Mouse (Mus musculus) testis, postnatal 10 days (tissue): ENCODE measurements at regions not wholly inside any gene's neighbourhood (a gene's known extent, or its start where the extent isn't known, plus 50 kb on each side); places are given as distances from the start of the nearest gene placed in this dataset.

Experiments
- DNase-seq: peaks from one replicate; pipeline ENCODE4 v3.0.0; 2021; ENCODE audit warnings: low spot score

DNA sequence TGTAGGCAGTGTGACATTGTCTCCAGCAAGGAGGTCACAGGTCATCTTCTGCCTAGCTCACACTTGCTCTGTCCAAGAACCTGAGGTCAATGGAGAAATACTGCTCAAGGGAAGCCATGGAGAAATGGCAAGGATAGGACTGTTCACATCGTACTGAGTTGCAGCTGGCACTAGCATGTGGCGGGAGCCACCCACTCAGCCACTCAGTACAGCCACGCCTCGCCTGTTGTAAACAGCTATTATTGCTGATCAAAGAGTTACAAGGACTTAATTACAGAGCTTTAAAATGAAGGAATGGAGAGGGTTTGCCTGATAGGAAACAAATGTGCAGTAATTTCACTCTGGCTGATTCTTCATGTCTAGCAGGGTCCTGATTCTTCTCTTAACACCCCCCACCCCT is 64.8 kb downstream of the Dll1 start:
- DNase-seq: no peak

DNA sequence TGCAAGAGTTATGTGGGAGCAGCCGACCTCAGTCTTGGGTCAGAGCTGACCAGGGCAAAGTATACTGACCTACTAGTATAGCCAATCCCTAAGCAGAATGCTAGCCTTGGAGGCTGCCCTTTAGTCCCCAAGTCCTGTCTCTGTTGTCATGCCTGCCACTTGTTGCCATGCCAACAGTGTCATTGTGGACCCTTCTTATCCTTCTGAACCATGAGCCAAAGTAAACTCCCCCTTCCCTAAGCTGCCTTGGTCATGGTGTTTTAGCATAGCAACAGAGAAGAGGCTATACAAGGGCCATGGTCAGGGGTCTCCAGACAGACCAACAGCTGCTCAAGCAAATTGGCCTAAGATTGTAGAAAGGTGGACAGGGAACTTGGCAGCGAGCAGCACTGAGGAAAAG is 66.2 kb downstream of the Dll1 start:
- DNase-seq: no peak

- DNase-seq: no peak
Measured at GRCm38 (mm10) chr17:15302110-15302509, 74.6 kb downstream of the Dll1 start.

DNA sequence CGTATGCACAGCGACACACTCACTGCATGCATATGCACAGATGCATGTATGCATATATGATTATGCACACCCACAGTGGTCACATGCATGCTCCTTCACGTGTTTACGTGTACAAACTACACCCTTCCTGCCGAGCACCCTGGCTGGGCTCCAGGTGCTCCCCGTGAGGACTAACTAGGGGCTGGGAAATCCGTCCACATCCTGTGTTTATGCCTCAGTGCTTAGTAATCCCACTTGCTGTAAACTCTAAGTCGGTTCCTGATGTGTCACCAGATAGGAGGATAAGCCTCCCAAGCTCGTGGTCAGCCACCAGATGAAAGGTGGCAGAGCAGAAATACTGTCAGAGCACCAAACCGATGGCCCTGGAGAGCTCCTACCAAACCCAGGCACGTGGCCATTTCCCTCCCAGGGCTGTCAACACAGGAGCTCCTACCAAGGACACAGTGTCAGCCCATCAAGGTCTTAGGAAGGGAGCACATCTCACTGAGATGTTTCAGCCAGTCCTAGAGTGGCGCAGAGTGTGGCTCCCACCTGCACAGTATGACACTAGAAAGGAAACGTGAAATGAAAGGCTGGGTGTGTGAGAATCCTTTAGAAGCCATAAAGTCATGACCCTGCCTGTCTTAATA is 76.8 kb downstream of the Dll1 start:
- no peak for DNase-seq

DNA sequence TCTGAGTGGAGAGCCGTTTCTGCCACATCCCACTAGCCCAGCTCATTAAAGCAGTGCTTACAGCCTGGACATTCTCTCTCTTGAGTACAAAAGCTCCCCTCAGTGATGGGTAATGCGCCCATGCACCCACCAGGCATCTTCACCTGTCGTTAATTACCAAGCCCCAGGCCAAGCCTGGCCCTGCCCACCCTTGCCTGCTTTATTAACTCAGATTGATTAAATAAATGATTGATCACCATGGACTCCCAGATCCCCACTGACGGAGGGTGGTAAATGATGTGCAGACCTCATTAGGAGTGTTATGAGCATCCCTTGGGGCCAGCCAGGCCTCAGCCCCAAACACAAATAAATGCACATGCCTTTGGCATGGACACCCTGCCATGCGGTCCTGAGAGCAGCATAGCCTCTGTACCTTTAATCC is 82.5 kb downstream of the Dll1 start:
- DNase-seq: no peak

GRCm38 (mm10) chr17:15292490-15293070 is 84.1 kb downstream of the Dll1 start:
- no peak for DNase-seq

DNA sequence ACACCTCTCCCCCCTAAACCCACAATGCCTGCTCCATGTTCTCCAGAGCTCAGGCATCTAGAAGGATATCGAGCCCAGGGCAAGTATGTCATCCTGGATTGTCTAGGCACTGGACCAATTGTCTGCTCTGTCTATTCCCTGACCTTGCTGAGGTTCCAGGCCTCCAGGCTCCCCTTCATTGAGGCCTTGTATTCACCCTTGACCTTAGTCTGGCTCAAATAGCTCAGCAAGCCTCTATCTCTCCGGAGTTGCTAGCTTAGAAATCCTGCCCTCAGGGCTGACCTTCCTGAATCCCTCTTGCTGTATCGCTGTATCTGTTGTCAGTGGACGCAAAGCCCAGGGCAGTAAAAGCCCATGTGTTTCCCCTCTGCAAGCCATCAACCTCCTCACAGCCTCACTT is 85.0 kb downstream of the Dll1 start:
- DNase-seq: no peak

- DNase-seq: no peak
Measured at GRCm38 (mm10) chr17:15290326-15290725, 86.3 kb downstream of the Dll1 start.

DNA sequence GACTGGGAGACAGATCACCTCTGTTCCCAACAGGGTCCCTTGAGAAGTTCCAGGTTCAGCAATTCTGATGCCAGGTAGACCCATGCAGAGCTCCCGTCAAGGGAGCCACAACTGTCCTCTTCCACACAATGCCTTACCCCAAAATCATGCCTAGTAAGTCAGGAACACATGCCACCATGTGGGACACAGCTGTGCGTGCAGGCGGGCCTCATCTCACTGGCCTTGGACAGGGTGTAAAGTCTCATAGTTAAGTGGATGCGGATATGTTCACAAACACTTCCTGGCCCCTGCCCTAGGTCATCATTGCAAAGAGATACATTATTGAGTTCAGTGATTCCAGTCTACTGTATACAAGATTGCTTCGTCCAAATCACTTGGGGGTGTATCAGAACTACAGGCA is 87.6 kb downstream of the Dll1 start:
- DNase-seq: no peak

- DNase-seq: no peak
Measured at GRCm38 (mm10) chr17:15288640-15289039, 88.0 kb downstream of the Dll1 start.

GRCm38 (mm10) chr17:15286596-15286995 is 90.1 kb downstream of the Dll1 start:
- DNase-seq: no peak

DNA sequence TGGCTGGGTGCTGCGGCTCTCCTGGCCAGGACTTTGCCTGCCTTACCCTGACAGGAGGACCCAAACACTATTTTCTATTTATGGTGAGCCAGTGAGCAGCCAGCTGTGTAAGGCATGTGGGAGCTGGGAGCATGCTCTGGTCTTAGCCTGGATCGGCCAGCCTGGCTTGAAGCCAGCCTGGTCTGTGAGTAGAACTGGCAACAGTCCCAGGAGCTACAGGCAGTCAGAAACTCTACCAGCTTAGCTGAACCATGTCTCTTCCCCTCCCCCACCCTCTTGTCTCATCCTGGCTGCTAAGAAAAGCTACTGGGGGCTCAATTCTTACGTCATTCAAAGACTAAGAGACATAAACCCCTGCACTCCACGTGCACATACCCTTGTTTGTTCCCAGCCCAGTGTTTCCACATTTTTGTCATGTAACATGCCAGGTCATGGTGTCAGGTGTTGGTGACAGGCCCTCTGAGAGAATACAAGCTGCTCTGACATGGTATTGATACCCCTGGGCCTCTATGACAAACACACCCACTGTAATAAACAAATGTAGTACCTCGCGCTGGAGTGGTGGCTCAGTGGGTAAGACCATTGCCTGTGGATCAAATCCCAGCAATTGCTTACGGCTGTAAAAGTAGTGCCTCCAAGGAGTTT is 91.2 kb downstream of the Dll1 start:
- DNase-seq: peak; percentile 58

DNA sequence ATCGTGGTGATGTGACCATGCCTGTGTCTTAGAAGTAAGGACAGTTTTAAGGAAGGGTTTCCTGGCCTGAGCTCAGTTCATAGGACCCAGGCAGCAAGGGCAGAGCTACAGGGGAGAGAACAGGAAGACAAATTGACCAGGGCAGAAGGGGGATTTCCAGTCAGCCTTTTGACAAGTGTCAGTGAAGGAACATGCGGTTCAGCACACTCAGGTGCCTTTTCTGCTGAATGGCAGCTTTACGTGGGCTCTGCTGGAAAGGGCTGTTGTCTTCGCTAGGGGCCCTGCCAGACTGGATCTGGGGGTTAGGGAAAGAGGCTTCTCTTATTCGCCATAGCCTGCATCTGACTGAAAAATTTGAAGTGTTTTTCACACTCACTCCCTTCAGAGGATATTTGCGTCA is 106.8 kb downstream of the Dll1 start:
- DNase-seq: no peak

- no peak for DNase-seq
Measured at GRCm38 (mm10) chr17:15269056-15269612, 107.5 kb downstream of the Dll1 start.

GRCm38 (mm10) chr17:15267721-15268120 is 109.0 kb downstream of the Dll1 start:
- no peak for DNase-seq

- DNase-seq: no peak
Measured at GRCm38 (mm10) chr17:15259427-15260101, 117.1 kb downstream of the Dll1 start.

- DNase-seq: no peak
Measured at GRCm38 (mm10) chr17:15255874-15256273, 120.8 kb downstream of the Dll1 start.

DNA sequence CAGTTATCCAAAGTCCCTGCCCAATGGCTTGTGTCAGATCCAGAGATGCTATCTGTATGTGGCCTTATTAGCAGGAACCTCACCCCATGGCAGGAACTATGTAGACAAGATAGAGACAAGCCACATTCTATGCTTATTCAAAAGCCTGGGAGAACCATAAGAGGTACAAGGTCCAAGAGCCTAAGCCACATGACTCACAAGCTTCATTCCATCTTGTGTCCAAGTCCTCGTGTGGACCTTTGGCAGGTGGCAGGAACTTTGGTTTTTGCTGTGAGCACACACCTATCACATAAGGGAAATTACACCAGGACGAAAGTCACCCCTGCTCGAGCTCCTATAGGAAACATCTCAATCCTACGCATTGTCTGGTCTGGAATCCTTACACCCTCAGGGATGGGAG is 122.9 kb downstream of the Dll1 start:
- DNase-seq: no peak

DNA sequence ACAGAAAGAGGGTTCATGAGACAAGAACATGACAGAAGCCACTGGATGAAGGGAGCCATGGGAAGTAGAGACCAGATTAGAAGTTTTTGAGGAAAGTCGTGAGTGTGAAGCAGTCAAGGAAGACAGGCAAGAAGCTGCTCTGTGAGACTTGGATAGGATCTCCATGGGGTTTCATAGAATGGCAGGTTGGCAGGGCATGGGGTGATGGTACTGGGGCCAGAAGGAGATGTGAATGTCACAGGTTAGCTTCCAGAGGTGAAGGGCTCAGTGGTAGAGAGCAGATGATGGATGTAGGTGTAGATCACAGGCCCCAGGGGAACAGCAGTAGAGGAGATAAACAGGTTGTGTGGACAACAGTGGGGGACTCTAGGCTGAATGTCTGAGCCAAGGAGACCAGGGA is 123.4 kb downstream of the Dll1 start:
- no peak for DNase-seq

GRCm38 (mm10) chr17:15252187-15252586 is 124.5 kb downstream of the Dll1 start:
- DNase-seq: no peak

GRCm38 (mm10) chr17:15251641-15252040 is 125.0 kb downstream of the Dll1 start:
- no peak for DNase-seq

DNA sequence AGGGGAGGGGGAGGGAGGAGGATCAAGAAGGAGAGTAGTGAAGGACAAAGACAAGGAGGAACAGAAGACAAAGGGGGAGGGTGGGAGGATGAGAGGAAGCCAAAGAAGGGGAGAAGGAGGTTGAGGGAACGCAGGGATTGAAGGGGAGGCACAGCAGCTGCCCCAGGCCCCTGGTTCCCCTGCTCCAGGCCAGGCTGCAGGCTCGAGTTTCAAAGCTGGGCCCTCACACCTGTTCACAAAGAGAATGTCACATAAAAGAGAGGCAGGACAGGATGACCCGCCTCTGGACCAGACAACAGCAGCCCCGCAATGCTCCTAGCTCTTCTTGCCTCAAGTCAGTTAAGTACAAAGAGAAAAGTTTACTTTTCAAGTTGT is 128.3 kb downstream of the Dll1 start:
- no peak for DNase-seq
